Mouse (Mus musculus) B cell, adult 2 months (primary cell): ENCODE results near the gene Cryba4.

Experiments
- DNase-seq, 2 experiments: peaks; one replicate each; pipeline ENCODE4 v3.0.0; 2022

Cryba4 gene

GRCm38 (mm10) chr5:112228240-112229076 is 23.9 kb downstream of the Cryba4 start:
- no peak for DNase-seq

DNA sequence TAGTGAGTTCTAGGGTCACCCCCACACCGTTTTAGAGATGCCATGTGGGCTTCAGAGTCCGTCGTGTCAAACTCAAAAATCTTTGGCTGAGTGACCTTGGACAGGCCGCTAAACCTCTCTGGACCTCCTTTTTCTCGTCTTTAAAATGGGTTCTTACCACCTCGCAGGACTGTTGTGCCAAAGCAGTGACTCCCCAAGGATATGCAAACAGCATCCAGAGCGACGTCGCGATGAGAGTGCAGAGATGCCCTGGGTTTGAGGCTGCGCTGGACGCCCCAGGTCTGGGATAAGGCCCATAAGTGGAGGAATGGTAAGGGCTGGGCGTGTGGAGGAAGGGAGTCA is 24.4 kb downstream of the Cryba4 start:
- DNase-seq, result no peak

- DNase-seq, result no peak
Measured at GRCm38 (mm10) chr5:112227354-112227753, 25.0 kb downstream of the Cryba4 start.

- DNase-seq, result no peak
Measured at GRCm38 (mm10) chr5:112225591-112225990, 26.7 kb downstream of the Cryba4 start.

- no peak for DNase-seq
Measured at GRCm38 (mm10) chr5:112220203-112220602, 32.1 kb downstream of the Cryba4 start.

DNA sequence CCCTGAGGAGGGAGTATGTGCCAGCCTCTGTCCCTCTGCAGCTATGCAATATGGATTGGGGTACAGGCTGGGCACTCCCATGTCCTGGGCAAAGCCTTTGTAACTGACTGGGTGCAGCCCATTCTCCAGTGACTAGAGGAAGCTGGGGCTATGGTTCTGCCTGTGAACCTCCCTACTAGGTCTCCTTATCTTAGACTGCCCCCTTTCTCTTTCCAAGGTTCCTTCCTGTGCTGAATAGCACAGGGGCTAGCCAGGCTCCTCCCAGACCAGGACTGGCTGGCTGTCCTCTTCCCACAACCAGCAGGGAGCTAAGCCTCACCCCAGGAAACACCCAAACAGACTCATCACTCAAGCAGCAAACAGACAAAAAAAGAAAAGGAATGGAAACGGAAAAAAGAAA is 32.9 kb downstream of the Cryba4 start:
- no peak for DNase-seq

DNA sequence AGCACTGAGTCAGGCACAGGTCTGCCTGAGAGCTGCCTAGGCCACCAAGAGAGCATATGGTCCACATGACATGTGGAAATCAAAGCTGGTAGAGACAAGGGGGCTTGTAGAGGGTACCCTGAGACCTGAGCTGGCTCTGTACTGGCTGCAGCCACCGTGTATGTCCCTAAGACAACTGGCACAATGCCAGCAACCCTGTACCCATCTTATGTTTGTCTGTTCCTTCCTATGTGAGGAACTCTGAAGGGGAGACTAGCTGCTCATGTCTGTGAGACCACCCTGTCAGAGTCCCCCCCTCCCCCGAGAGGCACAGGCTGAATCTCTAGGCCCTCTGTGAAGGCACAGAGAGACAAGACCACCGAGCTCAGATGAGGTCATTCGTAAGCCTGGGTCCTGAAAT is 33.6 kb downstream of the Cryba4 start:
- no peak for DNase-seq

DNA sequence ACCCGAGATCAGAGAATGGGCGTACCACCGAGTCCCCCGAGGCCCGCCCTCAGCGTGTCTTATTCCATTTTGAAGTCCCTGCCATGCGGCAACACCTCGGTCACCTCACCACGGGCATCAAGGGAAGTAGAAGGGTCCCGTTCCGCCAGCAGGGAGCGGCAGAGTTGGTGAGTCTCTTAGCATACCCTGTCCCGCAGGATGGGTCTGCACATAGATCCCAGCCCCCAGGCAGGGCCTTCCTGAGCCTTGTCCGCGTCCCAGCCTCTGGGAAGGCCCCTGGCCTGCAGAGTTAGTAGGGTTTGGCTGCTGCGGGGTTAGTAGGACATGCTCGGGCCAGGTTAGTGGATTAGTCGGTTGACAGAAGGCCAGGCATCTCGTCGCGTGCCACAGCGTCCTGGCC is 35.3 kb downstream of the Cryba4 start:
- DNase-seq, result no peak

DNA sequence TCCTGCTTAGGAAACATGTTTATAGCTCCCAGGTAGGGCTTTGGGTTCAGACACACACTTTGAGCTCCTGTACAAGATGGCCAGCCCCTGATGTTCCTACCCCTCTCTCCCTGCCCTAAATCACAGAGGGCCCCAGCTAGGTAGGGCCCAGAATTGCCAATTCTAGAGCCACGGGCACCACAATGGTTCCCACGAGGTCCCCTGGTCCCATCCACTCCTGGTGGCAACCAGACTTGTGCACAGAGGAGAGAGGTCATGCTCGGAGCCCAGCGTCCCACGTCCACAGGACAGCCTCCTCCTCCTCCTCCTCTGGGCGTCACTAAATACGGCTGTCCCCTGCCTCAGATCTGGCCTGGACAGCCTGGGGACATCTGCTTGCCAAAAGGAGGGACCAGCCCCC is 36.0 kb downstream of the Cryba4 start:
- DNase-seq, result no peak

DNA sequence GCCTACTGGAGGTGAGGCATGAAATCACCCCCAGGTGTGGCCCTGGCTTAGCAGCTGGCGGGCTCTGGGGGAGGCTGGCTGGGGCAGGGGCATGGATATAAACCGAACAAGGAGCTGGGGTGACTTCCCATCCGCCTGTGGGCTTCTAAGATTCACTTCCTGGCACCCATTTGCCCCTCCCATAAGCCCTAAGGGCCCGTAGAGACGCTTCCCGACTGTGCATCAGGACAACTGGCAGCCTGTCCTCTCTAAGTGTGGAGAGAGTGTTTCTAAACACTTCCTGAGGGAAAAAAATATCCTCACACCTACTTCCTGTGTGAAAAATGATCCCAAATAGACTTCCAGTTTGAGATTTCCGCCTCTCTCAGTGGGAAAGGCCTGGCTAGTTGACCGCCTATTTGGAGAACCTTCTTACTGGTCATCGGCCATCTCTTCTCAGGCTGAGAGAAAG is 36.5 kb downstream of the Cryba4 start:
- DNase-seq, result no peak

DNA sequence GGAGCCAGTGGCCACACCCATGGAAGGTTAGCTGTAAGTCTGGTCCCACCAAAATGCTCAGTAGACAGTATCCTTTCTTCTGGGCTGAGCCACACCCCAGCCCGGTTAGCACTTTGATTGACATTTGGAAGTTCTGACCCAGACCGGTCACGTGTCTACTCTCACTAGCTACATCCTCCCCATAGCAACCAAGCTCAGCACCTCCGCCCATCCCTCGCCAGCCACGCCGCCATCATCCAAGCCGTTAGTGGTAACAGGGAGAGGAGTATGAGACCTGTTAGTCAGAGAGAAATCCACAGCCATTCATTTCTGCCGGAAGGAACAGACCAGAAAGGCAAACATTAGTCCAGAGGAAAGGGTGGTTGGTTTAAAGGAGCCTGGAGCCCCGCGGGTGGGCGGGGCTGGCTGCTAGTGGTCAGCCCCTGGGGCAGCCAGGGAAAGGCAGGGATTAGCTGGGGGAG is 37.0 kb downstream of the Cryba4 start:
- no peak for DNase-seq

DNA sequence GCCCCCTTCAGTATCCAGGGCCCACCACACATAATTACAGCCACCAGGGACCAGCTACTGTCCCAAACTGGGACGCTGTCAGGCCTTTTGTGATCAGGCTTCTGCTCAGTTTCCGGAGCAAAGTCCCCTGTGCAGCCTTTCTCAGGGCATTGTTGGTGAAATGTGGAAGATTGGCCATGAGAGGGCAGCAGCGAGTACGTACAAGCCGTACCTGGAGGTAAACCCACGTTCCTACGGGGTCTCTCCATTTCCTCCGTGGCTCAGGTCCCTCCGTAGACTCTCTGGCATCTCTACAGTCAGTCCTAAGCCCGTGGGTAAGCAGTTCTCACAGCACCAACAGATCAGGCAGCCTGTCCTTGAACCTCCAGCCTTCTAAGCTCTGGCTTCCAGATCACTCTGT is 37.9 kb downstream of the Cryba4 start:
- DNase-seq, result peak; percentile 67 to 69

- no peak for DNase-seq
Measured at GRCm38 (mm10) chr5:112213331-112214240, 38.7 kb downstream of the Cryba4 start.

GRCm38 (mm10) chr5:112212711-112213264 is 39.5 kb downstream of the Cryba4 start:
- no peak for DNase-seq

DNA sequence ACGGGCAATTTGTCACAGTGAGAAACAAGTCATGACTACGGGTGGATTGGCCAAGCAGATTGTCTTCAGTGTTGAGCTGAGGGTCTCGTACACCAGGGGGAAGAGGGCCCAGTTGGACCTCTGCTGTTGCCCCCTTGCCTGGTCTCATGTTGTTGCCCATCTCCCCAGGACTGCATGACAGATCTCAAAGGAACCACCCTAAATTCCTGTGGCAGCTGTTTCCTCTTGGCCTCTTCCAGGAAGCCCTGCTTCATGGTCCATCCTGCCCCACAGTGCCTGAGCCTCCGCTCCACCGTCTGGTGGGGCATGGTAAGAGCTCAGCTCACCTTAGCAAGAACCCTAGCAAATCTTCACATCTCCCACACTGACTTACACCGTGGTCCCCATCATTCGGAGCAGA is 40.4 kb downstream of the Cryba4 start:
- DNase-seq, result no peak

DNA sequence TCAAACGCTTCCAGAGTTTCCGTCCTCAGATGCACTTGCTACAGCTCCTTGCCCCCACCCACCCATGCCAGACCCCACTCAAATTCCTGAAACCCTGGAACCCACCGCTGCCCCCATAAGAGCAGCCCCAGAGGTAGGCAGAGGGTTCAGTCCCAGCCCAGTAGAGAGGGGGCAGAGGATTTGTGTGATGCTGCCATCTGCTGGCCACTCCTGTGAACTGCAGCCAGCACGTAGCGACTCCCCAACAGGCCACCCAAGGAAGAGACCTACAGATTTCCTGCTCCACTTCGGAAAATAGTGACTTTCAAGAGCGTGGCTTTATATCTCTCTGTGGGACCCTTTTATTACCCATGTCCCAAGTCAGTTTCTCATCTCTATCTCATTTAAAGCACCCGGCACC is 42.2 kb downstream of the Cryba4 start:
- peak; percentile 67 to 68 for DNase-seq

- DNase-seq, result no peak
Measured at GRCm38 (mm10) chr5:112208321-112208720, 44.0 kb downstream of the Cryba4 start.

- no peak for DNase-seq
Measured at GRCm38 (mm10) chr5:112206543-112207255, 45.6 kb downstream of the Cryba4 start.

DNA sequence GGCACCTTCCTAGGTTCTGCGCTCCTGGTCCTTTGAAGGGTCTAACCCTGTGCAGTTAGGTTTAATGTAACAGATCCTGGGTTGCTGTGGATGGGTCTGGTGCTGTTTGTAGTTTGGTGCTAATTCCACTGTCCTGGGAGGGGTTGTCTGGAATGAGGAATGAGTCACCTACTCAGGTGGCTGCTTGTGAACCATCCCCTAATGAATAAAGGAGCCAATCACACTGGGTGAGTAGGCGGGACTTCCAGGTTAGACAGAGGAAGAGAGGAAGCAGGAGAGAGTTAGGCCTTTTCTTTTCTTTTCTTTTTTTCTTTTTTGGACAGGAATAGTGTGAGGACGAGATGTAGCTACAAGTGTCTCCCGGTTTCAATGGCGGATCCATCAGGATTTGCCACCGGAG is 52.7 kb downstream of the Cryba4 start:
- no peak for DNase-seq
